Mouse (Mus musculus): ENCODE results near the gene Irs2.

DNA sequence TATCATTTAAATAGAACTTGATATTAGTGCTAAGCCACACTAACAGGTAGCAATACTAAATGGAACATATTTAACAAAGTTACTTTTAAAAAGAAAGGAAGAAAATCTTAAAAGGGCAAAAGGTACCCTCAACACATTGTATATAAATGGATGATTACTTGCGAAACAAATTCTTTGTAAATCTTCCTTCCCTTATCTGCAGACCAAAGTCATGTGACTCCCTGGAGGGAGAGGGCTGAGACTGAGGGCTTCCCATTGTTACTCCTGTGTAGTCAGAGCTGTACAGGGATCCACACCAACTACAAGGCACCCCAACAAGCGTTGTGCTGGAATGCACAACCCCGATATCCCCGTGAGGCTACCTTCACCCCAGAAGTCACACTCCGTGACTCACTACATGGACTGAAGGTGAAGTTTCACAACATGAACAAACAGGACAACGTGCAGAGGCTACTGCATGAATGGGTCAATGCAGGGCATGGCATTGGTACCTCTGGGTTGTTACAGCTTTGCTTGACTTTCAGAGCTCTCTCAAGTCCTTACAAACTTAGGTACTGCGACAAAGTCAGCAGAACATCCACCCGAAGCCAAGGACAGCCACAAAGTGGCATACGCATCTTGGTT, 12.8 kb upstream of the Irs2 start:
- TF ChIP-seq GATA1 (IDR thresholded peaks at IDR 0.05; ENCODE audit: low read length) (no peak), TAL1 (IDR thresholded peaks at IDR 0.05; ENCODE audit: low read length) (no peak)
